Mouse (Mus musculus) megakaryocyte, embryonic 14.5 days (primary cell): ENCODE measurements around the gene Plxdc1.

Experiments
- FLI1 ChIP-seq: IDR thresholded peaks from 2 replicates; pipeline ENCODE4 v1.6.1; 2012; ENCODE audit warnings: low read length, inconsistent platforms, mixed read lengths
- GATA1 ChIP-seq: IDR thresholded peaks from 3 replicates; pipeline ENCODE4 v1.6.1; 2012; ENCODE audit warnings: mixed read lengths, low read length, inconsistent platforms, borderline replicate concordance

- TF ChIP-seq GATA1 (no peak), FLI1 (no peak)
Measured at GRCm38 (mm10) chr11:97883542-97883917, 102.7 kb downstream of the Plxdc1 start.
